Mouse (Mus musculus) cerebellum, adult 2 months (tissue): ENCODE results near the gene Cmss1.

Experiments
- CTCF ChIP-seq: fragments of 200-500 bp; IDR thresholded peaks from 2 replicates; pipeline ENCODE4 v1.5.1; 2011; ENCODE audit warnings: low read depth, mild to moderate bottlenecking, control low read depth, low read length, moderate library complexity, borderline replicate concordance; ENCODE audit not compliant: insufficient read depth
- POLR2A ChIP-seq: fragments of 200-500 bp; IDR thresholded peaks from 2 replicates; pipeline ENCODE4 v1.6.1; 2011; ENCODE audit warnings: low read length, control low read depth, borderline replicate concordance; ENCODE audit not compliant: insufficient read depth

GRCm38 (mm10) chr16:57398387-57399214 is 208.1 kb downstream of the Cmss1 start:
- peak; percentile 39; the same call in 1 of the 2 replicates for TF ChIP-seq CTCF
- TF ChIP-seq POLR2A, result no peak
